Mouse (Mus musculus): ENCODE measurements around the gene Tceal8.

GRCm38 (mm10) chrX:136144195-136144594, 27.9 kb downstream of the Tceal8 start:
- TF ChIP-seq CTCF (conservative IDR thresholded peaks at IDR 0.05; ENCODE audit: low read length) (no peak), NANOG (IDR thresholded peaks at IDR 0.05; ENCODE audit: borderline replicate concordance, low read length) (no peak)
